Mouse (Mus musculus): ENCODE data around the gene Sult2a8.

DNA sequence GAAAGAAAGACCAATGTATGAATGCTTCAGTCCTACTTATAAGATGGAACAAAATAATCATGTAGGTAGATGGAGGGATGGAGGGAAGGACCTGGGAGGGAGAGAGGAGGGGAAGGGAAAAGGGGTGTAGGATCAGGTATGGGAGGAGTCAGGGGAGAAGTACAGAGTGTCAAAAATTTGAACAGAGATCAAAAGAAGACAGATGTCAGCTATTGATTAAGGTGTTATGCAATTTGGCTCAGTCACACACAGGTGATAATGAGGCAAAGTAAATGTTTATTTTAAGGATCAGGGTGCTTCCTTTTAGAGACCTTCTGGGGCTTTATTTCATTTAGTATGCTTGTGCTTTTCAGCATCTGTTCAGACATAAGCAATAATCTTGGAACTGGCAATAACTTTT, 50.1 kb downstream of the Sult2a8 start:
- TF ChIP-seq TAL1 (IDR thresholded peaks at IDR 0.05; ENCODE audit: low read length) (no peak), GATA1 (IDR thresholded peaks at IDR 0.05; ENCODE audit: low read length) (no peak)

Data from erythroblast, embryonic 14.5 days (primary cell).